Mouse (Mus musculus) lung, postnatal 0 days (tissue): ENCODE measurements around the gene Rgs7.

Source experiments
- CTCF ChIP-seq: IDR thresholded peaks from 2 replicates; pipeline ENCODE4 v1.5.1; 2016; ENCODE audit warnings: antibody characterized with exemption, mild to moderate bottlenecking
- EP300 ChIP-seq: IDR thresholded peaks from 2 replicates; pipeline ENCODE4 v1.6.1; 2016; ENCODE audit warnings: antibody characterized with exemption, mild to moderate bottlenecking, control low read depth

DNA sequence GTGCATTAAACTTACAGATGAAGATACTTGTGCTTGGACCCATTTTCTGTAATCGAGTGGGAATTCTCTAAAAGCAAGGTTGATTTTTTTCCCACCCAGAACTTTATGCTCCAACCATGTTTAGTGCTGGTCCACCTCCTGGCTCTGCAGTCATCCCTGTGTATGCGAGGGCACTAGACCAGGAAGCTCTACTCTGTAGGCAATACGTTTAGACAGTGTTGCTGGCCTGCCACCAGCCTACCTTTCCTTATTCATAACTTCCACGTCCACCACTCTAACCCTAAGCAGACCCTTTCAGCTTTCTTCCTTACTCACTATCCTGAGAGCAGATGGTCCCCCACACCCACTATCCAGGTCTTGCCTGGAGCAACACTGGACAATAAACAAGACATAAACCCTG, 452.3 kb downstream of the Rgs7 start:
- TF ChIP-seq CTCF (no peak), EP300 (no peak)
